Mouse (Mus musculus) brown adipose tissue, adult 24 weeks (tissue): ENCODE data around the gene Derl3. TPM values are rescaled to one million over a fixed set of nuclear protein-coding genes. Genes with fewer than 3 reads are reported as not detected.
"Not testable (repeated sequence)": the region's sequence is repeated elsewhere in the genome, so short reads cannot be mapped to it uniquely, and the experiment has no call there.

ENCODE experiments used
- H3K27ac ChIP-seq: fragments of 200-500 bp; replicated peaks from 2 replicates; pipeline ENCODE4 v1.5.1; 2012; ENCODE audit warnings: low read depth, mild to moderate bottlenecking, low read length
- H3K4me1 ChIP-seq: fragments of 200-500 bp; 2 replicates; pipeline ENCODE4 v1.6.1; 2012; ENCODE audit warnings: low read length, mixed read lengths; ENCODE audit not compliant: control insufficient read depth, insufficient read depth, insufficient read length
- H3K4me3 ChIP-seq: fragments of 200-500 bp; 2 replicates; pipeline ENCODE4 v1.5.1; 2012; ENCODE audit warnings: low read depth, mild to moderate bottlenecking, low read length, moderate library complexity; ENCODE audit not compliant: insufficient read depth
- polyA plus RNA-seq: library from polyadenylated mRNA; stranded (reverse); fragments of >200 nt; gene quantifications from 2 replicates; pipeline ENCODE4 v1.2.4, GENCODE M21; 2012; ENCODE audit not compliant: missing spikeins, insufficient read depth, insufficient read length

Gene Derl3
- polyA plus RNA-seq, 1 experiment = not detected

GRCm38 (mm10) chr10:75884742-75885141 is 8.5 kb upstream of the Derl3 start:
- Histone ChIP-seq H3K4me1 (no peaks in the 10 kb centered on the region), H3K4me3 (no peak overlapping the region), H3K27ac (no peak overlapping the region)

GRCm38 (mm10) chr10:75887504-75887903 is 5.7 kb upstream of the Derl3 start:
- not testable (repeated sequence) for H3K4me3 ChIP-seq, H3K27ac ChIP-seq, H3K4me1 ChIP-seq

GRCm38 (mm10) chr10:75889406-75890153 is 3.6 kb upstream of the Derl3 start:
- H3K4me3 ChIP-seq = no peak overlapping the region
- H3K27ac ChIP-seq = no peak overlapping the region
- H3K4me1 ChIP-seq = no peaks in the 10 kb centered on the region

- Histone ChIP-seq H3K4me1 (peaks cover 15% of the 10 kb centered on the region), H3K27ac (no peak overlapping the region), H3K4me3 (no peak overlapping the region)
These were observed 1.4 kb downstream of the Derl3 start for GRCm38 (mm10) chr10:75894601-75895000.

- H3K4me1 ChIP-seq = peaks cover 16% of the 10 kb centered on the region
- H3K4me3 ChIP-seq = no peak overlapping the region
- no peak overlapping the region for H3K27ac ChIP-seq
These were observed 2.5 kb downstream of the Derl3 start for GRCm38 (mm10) chr10:75895730-75896129.

- no peak overlapping the region for H3K4me3 ChIP-seq
- H3K4me1 ChIP-seq = peaks cover 16% of the 10 kb centered on the region
- H3K27ac ChIP-seq = no peak overlapping the region
These were observed 3.0 kb downstream of the Derl3 start for GRCm38 (mm10) chr10:75896208-75896607.

GRCm38 (mm10) chr10:75897373-75897772 is 4.2 kb downstream of the Derl3 start:
- Histone ChIP-seq H3K4me3 (no peak overlapping the region), H3K4me1 (peaks cover 19% of the 10 kb centered on the region), H3K27ac (peak overlapping the region; percentile 83; the same call in 1 of the 2 replicates)

GRCm38 (mm10) chr10:75898039-75898564 is 4.9 kb downstream of the Derl3 start:
- no peak overlapping the region for H3K4me3 ChIP-seq
- peaks cover 19% of the 10 kb centered on the region for H3K4me1 ChIP-seq
- H3K27ac ChIP-seq = peak overlapping the region; percentile 83

GRCm38 (mm10) chr10:75898846-75899245 is 5.6 kb downstream of the Derl3 start:
- Histone ChIP-seq H3K4me3 (no peak overlapping the region), H3K4me1 (peaks cover 19% of the 10 kb centered on the region), H3K27ac (peak overlapping the region; percentile 83)

GRCm38 (mm10) chr10:75904391-75904790 is 11.2 kb downstream of the Derl3 start:
- Histone ChIP-seq H3K27ac (no peak overlapping the region), H3K4me1 (peaks cover 6% of the 10 kb centered on the region), H3K4me3 (no peak overlapping the region)

- no peaks in the 10 kb centered on the region for H3K4me1 ChIP-seq
- H3K27ac ChIP-seq = no peak overlapping the region
- H3K4me3 ChIP-seq = no peak overlapping the region
These were observed 13.7 kb downstream of the Derl3 start for GRCm38 (mm10) chr10:75906882-75907281.

- Histone ChIP-seq H3K4me1 (no peaks in the 10 kb centered on the region; the same call in 1 of the 2 replicates), H3K27ac (no peak overlapping the region), H3K4me3 (no peak overlapping the region)
These were observed 17.5 kb downstream of the Derl3 start for GRCm38 (mm10) chr10:75910698-75911097.

GRCm38 (mm10) chr10:75913013-75913589 is 19.9 kb downstream of the Derl3 start:
- H3K4me1 ChIP-seq = no peaks in the 10 kb centered on the region; the same call in 1 of the 2 replicates
- H3K27ac ChIP-seq = no peak overlapping the region; the same call in 1 of the 2 replicates
- no peak overlapping the region for H3K4me3 ChIP-seq

GRCm38 (mm10) chr10:75915557-75915956 is 22.3 kb downstream of the Derl3 start:
- Histone ChIP-seq H3K4me3 (no peak overlapping the region), H3K4me1 (peaks cover 4% of the 10 kb centered on the region; the same call in 1 of the 2 replicates), H3K27ac (no peak overlapping the region)

- Histone ChIP-seq H3K4me3 (no peak overlapping the region), H3K27ac (no peak overlapping the region), H3K4me1 (peaks cover 4% of the 10 kb centered on the region; the same call in 1 of the 2 replicates)
These were observed 23.6 kb downstream of the Derl3 start for GRCm38 (mm10) chr10:75916840-75917239.
